Mouse (Mus musculus) ES-E14 (cell line): ENCODE results near the gene Homer1.

Experiments
- CHD2 ChIP-seq: IDR thresholded peaks from 2 replicates; pipeline ENCODE4 v1.6.1; 2014; ENCODE audit warnings: mild to moderate bottlenecking, low read depth, low read length, inconsistent platforms
- HCFC1 ChIP-seq: IDR thresholded peaks from 2 replicates; pipeline ENCODE4 v1.6.1; 2012; ENCODE audit warnings: low read length, inconsistent platforms, borderline replicate concordance; ENCODE audit not compliant: insufficient read depth
- MAFK ChIP-seq: IDR thresholded peaks from 2 replicates; pipeline ENCODE4 v1.6.1; 2014; ENCODE audit warnings: mild to moderate bottlenecking, low read depth, low read length, inconsistent platforms; ENCODE audit not compliant: insufficient read depth

- TF ChIP-seq MAFK, result no peak
- no peak for TF ChIP-seq CHD2
- TF ChIP-seq HCFC1, result no peak
Observed at GRCm38 (mm10) chr13:93378493-93378892, 79.1 kb downstream of the Homer1 start.
